Mouse (Mus musculus) cerebellum, postnatal 4 days (tissue): ENCODE measurements around the gene Rtel1.

Experiments used
- DNase-seq, 2 experiments: peaks; one replicate each; pipeline ENCODE4 v3.0.0; 2022; ENCODE audit warnings: low spot score in 2 of 2, mixed read lengths in 1 of 2

The Rtel1 gene

DNA sequence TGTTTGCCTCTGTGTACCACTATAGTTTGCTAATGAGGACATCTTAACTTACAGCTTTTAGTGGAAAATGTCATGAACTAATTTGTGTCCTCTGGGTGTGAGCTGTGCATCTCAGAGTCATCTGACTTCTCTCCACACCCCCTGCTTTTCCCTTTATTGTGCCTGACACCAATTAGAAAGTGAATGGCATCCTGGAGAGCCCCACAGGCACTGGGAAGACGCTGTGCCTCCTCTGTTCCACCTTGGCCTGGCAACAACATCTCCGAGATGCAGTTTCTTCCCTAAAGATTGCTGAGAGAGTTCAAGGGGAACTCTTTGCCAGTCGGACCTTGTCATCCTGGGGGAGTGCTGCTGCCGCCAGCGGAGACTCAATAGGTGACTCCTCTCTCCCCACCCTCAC lies 2.6 kb downstream of the Rtel1 start:
- no peak for DNase-seq

DNA sequence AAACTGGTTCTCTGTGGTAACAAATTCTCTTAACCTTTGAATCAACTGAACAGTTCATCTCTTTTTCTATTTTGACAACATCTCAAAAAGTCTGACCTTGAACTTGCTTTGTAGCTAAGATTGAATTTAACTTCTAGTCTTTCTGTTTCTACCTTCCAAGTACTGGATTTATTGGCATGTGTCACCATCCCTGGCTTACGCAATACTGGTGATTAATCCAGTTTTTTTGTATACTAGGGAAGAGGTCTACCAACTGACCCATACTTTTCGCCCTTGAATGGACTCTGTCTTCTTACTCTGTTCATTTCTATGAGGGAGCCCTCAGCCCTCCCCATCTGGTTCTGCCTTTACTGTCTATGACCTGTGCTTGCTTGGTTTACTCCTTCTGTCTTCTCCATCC lies 6.6 kb downstream of the Rtel1 start:
- no peak for DNase-seq

DNA sequence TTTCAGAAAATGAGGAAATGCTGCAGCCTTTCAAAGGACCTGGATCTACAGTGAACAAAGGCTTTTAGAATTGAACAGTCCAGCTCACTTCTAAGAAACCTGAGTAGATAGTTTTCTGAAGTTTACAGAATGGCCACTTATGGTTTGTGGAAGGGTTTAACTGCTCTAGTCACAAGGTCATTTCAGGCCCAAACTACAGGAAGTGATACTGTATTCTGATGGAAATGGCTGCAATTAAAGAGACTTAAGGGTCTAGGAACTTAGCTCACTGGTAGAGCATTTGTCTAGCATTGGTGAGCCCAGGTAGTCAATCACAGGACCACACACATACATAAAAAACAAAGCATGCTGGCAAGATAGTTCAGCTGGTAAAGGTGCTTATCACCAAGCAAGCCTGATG lies 13.0 kb downstream of the Rtel1 start:
- no peak for DNase-seq

DNA sequence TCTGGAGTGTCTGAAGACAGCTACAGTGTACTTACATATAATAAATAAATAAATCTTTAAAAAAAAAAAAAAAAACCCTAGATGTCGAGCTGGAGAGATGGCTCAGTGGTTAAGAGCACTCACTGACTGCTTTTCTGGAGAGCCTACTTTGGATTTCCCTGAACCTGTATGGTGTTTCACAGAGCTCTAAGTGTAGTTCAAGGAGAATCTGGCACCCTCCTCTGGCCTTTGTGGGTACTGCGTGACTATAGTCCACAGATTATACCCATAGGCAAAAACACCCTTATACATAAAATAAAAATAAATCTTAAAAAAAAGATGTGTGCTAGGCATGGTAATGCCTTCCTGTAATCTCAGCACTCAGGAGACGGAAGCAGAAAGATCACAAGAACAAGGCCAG lies 14.5 kb downstream of the Rtel1 start:
- peak; percentile 41 to 65 for DNase-seq

DNA sequence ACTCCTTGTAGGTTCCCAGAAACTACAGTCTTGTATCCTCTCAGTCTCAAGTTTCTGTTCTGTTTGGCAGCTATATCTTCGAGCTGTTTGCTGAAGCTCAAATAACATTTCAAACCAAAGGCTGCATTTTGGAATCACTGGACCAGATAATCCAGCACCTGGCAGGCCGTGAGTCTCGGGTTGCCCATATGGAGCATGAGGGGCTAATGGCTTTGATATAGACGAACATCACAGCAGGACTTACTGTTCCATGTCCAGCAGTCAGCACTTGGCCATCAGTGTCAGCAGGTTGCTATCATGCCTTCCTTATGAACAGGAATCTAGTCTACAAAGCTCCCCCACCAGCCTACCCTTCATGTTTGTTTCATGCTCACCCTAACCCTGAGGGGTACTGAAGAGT lies 20.9 kb downstream of the Rtel1 start:
- no peak for DNase-seq

DNA sequence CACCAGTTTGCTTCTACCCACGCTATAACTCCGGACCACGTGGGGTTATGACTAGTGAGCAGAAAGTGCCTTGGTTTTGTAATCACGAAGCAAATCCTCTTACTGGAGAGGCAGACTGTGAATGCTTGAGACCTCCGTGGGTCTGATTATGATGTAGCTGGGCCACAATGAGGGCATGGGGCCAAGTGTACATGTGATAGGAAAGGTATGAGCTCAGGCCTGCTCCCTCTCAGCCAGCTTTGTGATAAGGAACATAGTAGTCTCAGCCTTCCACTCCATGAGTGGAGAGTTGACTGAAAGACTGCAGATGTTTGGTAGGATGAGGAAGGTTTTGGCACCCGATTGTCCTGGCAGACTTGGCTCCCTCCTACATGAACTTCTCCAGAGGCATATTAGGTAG lies 23.2 kb downstream of the Rtel1 start:
- DNase-seq = no peak

DNA sequence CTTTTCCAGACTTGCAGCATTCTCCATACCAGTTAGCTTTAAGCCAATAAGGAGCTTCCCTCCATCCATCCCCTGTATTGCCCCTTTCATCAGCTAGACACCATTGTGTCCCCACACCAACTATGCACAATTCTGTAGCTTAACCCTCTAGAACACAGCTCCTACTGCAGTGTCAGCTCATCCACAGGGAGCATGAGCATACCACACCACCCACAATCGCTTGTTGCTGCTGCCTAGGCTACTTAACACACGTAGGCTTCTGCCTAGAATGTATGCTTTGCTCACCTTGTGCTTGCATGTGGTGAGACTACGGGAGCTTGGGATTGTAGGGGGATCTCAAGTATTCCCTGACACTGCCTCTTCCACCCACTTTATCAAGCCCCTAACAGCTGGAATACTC lies 37.2 kb downstream of the Rtel1 start:
- DNase-seq = no peak

DNA sequence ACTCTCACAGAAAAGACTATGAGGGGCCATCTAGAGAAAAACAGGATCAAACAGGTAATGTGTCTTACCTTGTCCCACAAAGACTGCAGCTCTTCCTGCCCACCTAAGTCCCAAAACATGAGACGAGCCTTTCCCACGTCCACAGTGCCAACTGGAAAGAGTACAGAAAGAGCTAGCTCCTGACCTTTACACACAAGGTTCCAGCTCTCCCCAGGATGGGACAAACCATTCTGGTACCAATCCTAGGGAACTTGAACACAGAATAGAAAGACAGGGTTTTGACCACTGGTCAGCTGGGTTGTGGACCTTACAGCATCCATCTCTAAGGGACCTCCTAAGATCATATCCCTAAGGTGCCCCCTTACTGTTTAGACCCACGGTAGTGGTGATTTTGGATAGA lies 44.4 kb downstream of the Rtel1 start:
- DNase-seq = no peak

DNA sequence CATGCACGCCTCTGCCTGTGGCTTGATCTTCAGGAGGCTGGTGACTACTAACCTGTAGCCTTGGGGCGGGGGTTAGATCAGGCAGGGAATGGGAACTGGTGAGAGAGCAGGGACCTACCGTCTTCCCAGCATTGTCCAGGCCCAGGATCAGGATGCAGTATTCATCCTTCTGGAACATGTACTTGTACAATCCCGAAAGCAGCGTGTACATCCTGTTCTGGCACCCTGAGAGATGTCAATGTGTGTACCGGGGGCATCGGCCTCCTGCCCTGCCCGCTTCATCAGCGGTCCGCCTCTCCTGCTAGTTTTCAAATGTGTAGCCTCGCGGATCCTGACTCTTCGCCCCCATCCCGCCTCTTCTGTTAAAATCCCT lies 44.9 kb downstream of the Rtel1 start:
- no peak for DNase-seq

DNA sequence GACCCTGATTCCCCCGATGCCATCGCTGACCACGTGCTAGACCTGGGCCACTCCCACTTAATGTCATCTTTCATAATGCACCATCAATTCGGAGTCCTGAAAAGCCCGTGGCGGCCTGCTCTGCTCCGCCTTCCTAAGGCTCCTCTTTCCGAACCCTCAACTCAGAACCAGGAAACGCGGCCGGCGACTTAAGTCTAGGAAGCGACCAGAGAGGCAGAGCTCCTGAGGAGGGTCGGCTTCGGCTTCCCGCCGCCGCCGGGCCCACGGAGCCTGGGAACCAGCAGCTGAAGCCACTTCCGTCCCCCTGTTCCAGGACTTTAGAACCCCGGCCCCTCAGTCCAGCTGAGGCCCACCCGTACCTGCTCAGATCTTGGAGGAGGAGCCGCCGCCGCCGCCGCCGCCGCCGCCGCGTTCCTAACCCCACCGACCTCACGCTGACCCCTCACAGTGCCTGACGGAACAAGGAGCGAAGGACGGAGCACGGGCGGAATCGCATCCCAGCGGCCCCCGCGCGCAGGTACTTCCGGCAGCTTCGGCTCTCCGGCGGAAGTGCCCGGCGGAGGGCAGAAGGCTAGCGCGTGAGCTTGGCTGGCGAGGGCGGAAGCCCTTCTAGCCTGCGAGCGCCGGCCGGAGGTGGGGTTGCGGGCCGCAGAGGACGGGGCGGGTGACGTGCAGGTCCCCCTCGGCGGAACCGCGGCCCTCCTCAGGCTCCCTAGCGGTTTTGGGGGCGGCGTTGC lies 45.5 kb downstream of the Rtel1 start, which contains the start of the genes Zgpat and Arfrp1:
Gene Zgpat (plus strand): TSS at position 69 of the 737 bp plus-strand sequence.
Gene Arfrp1 (minus strand): TSS at position 545 of the 737 bp plus-strand sequence.
- DNase-seq = peak; percentile 76 to 84

DNA sequence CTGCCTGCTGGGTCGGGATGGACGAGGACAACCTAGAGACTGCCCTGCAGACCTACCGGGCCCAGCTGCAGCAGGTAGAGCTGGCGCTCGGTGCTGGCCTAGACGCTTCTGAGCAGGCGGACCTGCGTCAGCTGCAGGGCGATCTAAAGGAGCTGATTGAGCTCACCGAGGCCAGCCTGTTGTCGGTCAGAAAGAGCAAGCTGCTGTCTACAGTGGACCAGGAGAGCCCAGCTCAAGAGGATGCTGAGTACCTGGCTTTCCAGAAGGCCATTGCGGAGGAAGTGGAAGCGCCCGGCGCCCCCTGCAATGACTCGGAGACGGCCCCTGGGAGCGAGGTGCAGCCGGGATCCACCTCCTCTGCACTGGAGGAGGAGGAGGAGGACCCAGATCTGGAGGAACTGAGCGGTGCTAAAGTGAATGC lies 46.1 kb downstream of the Rtel1 start:
- no peak for DNase-seq

DNA sequence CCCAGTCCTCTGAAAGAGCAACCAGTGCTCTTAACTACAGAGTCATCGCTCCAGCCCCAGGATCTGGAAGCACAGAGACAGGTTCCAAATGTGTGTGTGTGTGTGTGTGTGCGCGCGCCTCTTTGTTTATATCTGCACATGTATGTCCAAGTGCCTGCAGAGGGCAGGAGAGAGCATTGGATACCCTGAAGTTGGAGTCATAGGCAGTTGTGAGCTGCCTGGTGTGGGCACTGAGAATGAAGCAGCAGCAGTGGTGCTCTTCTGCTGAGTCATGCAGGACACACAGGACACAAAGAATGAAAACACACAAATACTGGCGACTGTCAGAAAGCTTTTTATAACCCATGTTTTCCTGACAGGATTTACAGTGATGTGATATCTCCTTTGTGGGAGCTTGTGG lies 50.5 kb downstream of the Rtel1 start:
- no peak for DNase-seq

DNA sequence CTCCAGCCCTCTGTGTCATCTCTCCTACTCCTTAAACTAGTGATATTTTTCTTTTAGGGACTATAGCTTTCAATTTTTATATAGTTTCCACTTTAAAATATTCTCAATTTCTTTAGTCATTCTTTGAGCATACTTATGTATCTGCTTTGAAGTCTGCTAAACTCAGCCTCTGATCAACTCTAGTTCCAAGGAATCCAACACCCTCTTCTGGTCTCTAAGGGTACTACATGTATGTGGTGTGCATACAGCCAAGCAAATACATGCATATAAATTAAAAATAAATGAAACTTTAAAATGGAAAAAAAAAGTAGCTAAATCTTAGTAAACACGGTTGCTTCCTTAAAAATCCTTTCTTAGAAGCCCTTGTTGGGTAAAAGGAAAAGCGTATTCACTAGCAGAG lies 56.2 kb downstream of the Rtel1 start:
- no peak for DNase-seq

DNA sequence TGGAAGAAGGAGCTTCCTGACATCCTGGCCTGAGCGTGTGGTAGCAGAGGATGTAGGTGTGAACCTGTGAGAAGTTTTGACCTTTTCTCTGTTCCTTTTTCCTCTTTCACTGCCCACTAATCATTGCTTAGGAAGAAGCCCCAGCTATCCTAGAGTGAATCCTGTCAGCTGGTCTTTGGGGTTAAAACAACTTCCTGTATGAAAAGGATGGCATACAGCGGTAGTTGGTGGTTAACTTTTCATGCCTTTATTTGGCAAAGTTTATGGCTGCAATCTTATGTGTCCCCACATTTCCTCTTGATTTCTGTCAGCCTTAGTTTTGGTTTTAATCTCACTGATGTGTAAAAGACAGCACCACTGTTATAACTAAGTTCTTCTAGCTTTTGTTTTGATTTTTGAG lies 57.7 kb downstream of the Rtel1 start:
- no peak for DNase-seq

DNA sequence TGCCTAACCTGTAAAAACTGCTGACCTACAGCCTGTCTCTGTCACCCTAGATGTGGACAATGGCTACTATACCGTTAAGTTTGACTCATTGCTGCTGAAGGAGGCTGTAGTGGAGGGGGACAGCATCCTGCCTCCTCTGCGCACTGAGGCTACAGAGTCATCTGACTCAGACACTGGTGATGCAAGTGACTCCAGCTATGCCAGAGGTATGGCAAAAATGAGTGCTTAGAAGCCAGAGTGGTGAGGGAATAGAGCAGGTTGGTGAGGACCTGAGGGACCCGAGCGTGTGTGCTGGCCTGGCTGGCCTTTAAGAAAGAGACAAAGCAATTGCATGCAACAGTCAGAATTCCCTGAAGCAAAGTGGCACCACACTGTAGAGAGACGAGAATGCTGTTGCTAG lies 59.2 kb downstream of the Rtel1 start:
- no peak for DNase-seq

DNA sequence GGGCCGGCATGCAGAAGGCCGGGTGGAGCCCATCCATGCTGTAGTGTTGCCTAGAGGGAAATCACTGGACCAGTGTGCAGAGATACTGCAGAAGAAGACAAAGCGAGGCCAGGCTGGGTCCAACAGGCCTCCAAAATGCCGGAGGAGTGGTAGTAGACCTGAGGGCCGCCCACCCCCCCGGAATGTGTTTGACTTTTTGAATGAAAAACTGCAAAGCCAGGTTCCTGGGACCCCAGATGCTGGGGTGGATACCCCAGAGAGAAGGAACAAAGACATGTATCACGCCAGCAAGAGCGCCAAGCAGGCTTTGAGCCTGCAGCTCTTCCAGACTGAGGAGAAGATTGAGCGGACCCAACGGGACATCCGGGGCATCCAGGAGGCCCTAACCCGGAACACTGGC lies 60.2 kb downstream of the Rtel1 start, which contains the start of gene Lime1:
Gene Lime1 (plus strand): TSS at position 301 of the 400 bp plus-strand sequence.
- DNase-seq = no peak

DNA sequence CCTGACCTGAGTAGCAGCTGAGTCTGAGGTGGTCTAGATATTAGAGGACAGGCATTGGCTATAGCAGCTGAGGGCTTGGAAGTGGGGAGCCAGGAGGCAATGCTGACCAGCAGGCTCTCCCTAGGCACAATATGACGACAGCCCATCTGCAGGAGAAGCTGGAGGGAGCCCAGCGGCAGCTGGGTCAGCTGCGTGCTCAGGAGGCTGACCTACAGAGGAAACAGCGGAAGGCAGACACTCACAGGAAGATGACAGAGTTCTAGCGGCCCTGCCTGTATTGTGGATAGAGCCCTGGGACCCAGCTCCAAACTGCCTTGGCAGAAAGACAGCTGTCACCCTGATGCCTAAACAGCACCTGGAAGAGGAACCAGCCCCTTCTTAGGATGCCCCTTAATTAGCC lies 60.7 kb downstream of the Rtel1 start:
- DNase-seq = no peak

DNA sequence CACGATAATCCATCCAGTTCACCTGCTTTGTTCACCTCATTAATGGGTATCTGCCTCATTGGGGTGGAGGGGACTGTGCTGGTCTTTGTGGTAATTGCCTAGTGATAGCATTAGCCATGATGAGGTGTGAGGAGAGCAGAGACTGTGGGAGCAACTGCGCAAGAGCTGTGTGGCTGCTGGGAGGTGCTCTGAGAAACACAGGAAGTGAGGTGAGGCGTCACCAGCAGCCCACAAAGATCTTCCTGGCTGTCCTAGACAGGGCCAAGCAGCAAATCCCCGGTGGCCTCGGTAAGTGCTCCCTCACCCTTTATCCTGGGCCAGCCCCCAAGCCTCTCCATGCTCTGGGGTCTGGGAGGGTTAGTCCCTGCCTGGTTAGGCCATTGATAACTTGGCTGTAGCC lies 61.6 kb downstream of the Rtel1 start:
- no peak for DNase-seq

DNA sequence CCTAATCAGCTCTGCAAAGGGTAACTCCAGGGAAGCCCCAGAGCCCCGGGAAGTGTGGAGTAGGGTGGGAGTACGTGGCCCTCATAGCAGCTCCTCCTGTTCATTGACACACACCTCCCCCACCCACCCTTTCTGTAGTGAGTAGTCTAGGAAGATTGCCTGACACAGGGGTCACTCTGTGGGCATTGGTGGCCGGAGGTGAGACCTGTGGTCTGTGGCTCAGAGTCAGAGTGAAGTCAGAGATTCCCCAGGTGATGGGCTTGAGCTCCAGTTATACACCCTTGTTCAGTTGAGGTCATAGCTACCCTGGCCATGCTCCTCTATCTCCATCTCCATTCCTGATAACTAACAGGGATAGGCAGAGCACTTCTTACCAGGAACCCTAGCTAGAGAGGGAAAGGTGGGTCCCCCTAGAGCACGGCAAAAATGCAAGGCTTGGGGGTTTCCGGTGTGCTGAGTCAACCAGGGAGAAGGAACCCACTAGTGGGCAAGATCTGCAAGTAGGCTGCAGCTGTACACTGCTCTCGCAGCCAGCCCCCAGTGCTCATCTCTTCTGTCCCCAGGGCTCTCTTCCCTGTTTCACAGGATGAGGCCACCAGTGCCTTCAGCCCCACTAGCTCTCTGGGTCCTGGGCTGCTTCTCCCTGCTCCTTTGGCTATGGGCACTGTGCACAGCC lies 62.2 kb downstream of the Rtel1 start:
- no peak for DNase-seq

DNA sequence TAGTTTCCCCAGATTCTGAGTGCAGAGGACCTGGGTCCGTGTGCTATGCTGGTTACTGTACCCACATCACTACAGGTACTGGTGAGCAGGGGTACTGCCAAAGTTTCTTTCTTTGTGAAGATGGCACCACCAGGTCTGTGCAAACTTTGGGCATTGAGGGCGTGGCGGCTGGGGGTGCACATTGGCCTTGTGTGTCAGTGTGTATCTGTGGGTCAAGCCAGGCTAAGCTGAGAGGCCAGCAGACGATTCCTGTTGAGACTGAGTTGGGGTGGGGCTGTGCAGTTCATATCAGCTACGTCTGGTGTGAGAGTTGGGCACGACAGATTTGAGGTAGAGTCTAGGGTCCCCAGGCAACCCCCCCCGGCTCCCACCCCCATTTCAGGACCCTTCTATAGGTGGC lies 64.9 kb downstream of the Rtel1 start:
- DNase-seq = no peak

DNA sequence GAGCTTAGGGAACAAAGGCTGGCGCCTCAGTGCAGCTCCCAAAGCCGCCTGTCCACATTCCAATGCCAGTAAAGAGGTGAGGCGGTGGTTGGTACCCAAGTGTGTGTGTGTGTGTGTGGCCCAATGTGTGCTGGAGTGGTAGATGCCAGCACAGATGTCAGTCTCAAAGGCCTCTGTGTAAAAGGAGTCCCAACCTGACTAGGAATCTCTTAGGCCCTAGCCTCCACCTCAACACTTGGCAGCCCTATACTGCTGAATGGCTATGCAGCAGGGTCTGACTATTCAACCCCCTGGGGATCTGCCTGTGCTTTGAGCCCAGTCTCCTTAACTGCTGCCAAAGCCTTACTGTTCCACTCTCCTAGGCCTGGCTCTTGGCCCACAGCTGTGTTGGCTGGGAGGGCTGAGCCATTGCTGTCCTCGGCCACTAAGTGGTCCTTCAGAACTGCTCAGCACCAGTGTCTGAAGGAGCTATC lies 65.4 kb downstream of the Rtel1 start:
- DNase-seq = peak in 1 of 2 experiments; percentile 37

DNA sequence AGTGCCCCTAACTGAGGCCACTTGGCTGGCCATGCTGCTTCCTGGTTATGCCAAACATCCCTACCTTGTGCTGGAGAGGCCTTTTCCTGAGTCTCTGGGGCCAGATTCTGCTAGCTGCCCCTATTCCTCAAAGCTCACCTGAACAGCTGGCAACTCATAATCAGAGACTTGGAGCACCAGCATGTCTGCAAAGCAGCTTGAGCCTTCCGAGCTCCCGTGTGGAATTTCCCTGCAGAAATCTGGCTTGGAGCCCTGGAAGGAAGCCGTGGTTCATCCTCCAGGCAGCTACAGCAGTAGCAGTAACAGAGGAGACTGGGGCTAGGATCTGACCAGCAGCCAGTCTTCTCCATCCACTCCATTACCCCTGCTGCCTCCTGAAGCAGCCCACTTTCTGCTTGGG lies 66.3 kb downstream of the Rtel1 start:
- DNase-seq = peak in 1 of 2 experiments; percentile 30

DNA sequence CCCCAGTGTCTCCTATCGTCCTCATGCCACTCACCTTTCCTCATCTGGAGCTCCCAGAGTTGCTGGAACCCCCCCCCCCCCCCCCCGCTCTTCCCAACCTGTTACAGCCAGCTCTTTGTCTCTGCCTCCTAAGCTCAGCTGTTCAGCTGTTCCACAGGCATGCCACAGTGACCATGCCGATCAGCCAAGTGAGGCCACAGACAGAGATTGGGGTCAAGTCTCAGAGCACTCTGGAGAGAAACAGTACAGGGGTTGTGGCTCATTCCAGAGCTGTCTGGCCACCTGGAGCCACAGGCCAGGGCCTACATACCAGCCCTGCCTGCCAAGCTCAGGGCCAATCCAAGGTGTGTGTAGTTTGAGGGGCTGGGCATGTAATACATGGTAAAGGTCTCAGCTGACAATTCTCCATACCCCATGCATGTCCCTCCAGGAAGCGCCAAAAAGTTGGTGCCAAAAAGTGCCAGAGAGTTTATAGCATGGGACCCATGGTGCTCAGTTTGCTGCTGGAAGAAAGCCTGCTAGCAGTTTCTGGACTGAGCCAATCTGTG lies 67.2 kb downstream of the Rtel1 start:
- no peak for DNase-seq
